Mouse (Mus musculus) cerebellum, adult 2 months (tissue): ENCODE measurements around the gene Med27. TPM values are rescaled to one million over a fixed set of nuclear protein-coding genes. Genes with fewer than 3 reads are reported as not detected.

Source experiments
- DNase-seq, 2 experiments: peaks; one replicate each; pipeline ENCODE4 v3.0.0; 2021
- H3K27ac ChIP-seq: fragments of 200-500 bp; 2 replicates; pipeline ENCODE4 v1.5.1; 2012; ENCODE audit warnings: low read length, control low read depth, inconsistent platforms; ENCODE audit not compliant: insufficient read depth
- H3K27me3 ChIP-seq: fragments of 200-500 bp; 2 replicates; pipeline ENCODE4 v1.6.1; 2012; ENCODE audit warnings: inconsistent platforms, mild to moderate bottlenecking, low read length, moderate library complexity; ENCODE audit not compliant: control insufficient read depth, insufficient read depth
- H3K4me1 ChIP-seq: fragments of 200-500 bp; 2 replicates; pipeline ENCODE4 v1.6.1; 2011; ENCODE audit warnings: low read length; ENCODE audit not compliant: control insufficient read depth, insufficient read depth
- H3K4me3 ChIP-seq: fragments of 200-500 bp; replicated peaks from 2 replicates; pipeline ENCODE3; 2011; ENCODE audit warnings: mild to moderate bottlenecking, low read depth, low read length, control low read depth; ENCODE audit not compliant: insufficient read depth
- CTCF ChIP-seq: fragments of 200-500 bp; IDR thresholded peaks from 2 replicates; pipeline ENCODE4 v1.5.1; 2011; ENCODE audit warnings: low read depth, mild to moderate bottlenecking, control low read depth, low read length, moderate library complexity, borderline replicate concordance; ENCODE audit not compliant: insufficient read depth
- POLR2A ChIP-seq: fragments of 200-500 bp; IDR thresholded peaks from 2 replicates; pipeline ENCODE4 v1.6.1; 2011; ENCODE audit warnings: low read length, control low read depth, borderline replicate concordance; ENCODE audit not compliant: insufficient read depth
- WGBS: fragments of 180-500 bp; shearing (Covaris S2); methylation state at CpG from one replicate; pipeline ENCODE4 v1.1.7; 2018; 5-methylcytosine and 5-hydroxymethylcytosine counted together
- polyA plus RNA-seq: library from polyadenylated mRNA; depleted of rRNA; stranded (reverse); fragments of >200 nt; gene quantifications from 2 replicates; pipeline ENCODE4 v1.2.3, GENCODE M21; 2012

Med27 gene
- polyA plus RNA-seq, 1 experiment, result 45.3 TPM

- H3K27ac ChIP-seq, result no peak overlapping the region
- peaks cover 6% of the 10 kb centered on the region for H3K4me1 ChIP-seq
- no peak overlapping the region for H3K4me3 ChIP-seq
- no peak for TF ChIP-seq POLR2A
- no peak for TF ChIP-seq CTCF
- no peaks in the 10 kb centered on the region for H3K27me3 ChIP-seq
- WGBS, result 88% methylated on average over 9 of the region's 9 CpGs
- no peak for DNase-seq
These were observed 110.2 kb downstream of the Med27 start for GRCm38 (mm10) chr2:29456631-29457320.

GRCm38 (mm10) chr2:29457677-29458076, 111.1 kb downstream of the Med27 start:
- Histone ChIP-seq H3K4me3 (no peak overlapping the region), H3K4me1 (peaks cover 6% of the 10 kb centered on the region), H3K27ac (no peak overlapping the region), H3K27me3 (no peaks in the 10 kb centered on the region)
- no peak for TF ChIP-seq POLR2A
- TF ChIP-seq CTCF, result no peak
- DNase-seq, result no peak
- WGBS, result 73% methylated on average over 2 of the region's 2 CpGs

DNA sequence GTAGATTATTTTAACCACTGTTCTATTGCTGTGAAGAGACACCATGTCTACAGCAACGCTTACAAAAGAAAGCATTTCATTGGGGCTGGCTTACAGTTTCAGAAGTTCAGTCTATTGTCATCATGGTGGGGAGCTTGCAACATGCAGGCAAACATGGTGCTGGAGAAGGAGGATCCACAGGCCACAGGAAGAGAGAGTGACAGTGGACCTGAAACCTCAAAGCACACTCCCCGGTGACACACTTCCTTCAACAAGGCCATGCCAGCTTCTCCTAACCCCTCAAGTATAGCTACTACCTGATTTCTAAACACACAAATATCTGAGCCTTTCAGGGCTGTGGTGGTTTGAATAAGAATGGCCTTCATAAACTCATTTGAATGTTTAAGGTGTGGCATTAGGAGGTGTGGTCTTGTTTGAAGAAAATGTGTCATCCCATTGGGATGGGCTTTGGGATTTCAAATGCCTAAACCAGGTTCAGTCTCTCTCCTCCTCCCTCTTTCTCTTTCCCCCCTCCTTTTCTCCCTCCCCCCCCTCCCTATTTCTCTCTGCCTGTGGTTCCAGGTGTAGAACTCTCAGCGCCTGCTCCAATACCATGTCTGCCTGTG, 111.8 kb downstream of the Med27 start:
- Histone ChIP-seq H3K27ac (no peak overlapping the region), H3K4me1 (peaks cover 6% of the 10 kb centered on the region), H3K27me3 (no peaks in the 10 kb centered on the region), H3K4me3 (no peak overlapping the region)
- TF ChIP-seq POLR2A (no peak), CTCF (no peak)
- no peak for DNase-seq
- 94% methylated on average over 3 of the region's 3 CpGs for WGBS

GRCm38 (mm10) chr2:29459648-29460047, 113.0 kb downstream of the Med27 start:
- 55% methylated on average over 1 of the region's 1 CpGs for WGBS
- TF ChIP-seq POLR2A (no peak), CTCF (no peak)
- H3K4me1 ChIP-seq, result peaks cover 9% of the 10 kb centered on the region

GRCm38 (mm10) chr2:29461841-29462240, 115.2 kb downstream of the Med27 start:
- Histone ChIP-seq H3K4me3 (no peak overlapping the region), H3K27ac (no peak overlapping the region)
- 93% methylated on average over 2 of the region's 2 CpGs for WGBS

More at GRCm38 (mm10) chr2:29459648-29460047, 113.0 kb downstream of the Med27 start:
- no peak overlapping the region for H3K4me3 ChIP-seq
- no peak overlapping the region for H3K27ac ChIP-seq
- H3K27me3 ChIP-seq, result no peaks in the 10 kb centered on the region
- DNase-seq, result no peak

GRCm38 (mm10) chr2:29463039-29463585, 116.5 kb downstream of the Med27 start:
- 93% methylated on average over 6 of the region's 6 CpGs for WGBS
- Histone ChIP-seq H3K4me3 (no peak overlapping the region), H3K27ac (no peak overlapping the region), H3K4me1 (peaks cover 18% of the 10 kb centered on the region), H3K27me3 (no peaks in the 10 kb centered on the region)
- no peak for DNase-seq
- TF ChIP-seq POLR2A (no peak), CTCF (no peak)

More at GRCm38 (mm10) chr2:29461841-29462240, 115.2 kb downstream of the Med27 start:
- TF ChIP-seq CTCF, result no peak
- no peak for TF ChIP-seq POLR2A
- peaks cover 18% of the 10 kb centered on the region for H3K4me1 ChIP-seq
- DNase-seq, result no peak
- H3K27me3 ChIP-seq, result no peaks in the 10 kb centered on the region

- no peak overlapping the region for H3K27ac ChIP-seq
- no peak overlapping the region for H3K4me3 ChIP-seq
- H3K4me1 ChIP-seq, result peaks cover 28% of the 10 kb centered on the region
- TF ChIP-seq POLR2A, result no peak
- TF ChIP-seq CTCF, result no peak
- no peak for DNase-seq
- no peaks in the 10 kb centered on the region for H3K27me3 ChIP-seq
- WGBS, result 58% methylated on average over 9 of the region's 9 CpGs
These were observed 118.4 kb downstream of the Med27 start for GRCm38 (mm10) chr2:29464851-29465648.

GRCm38 (mm10) chr2:29465649-29466137, 119.1 kb downstream of the Med27 start:
- 81% methylated on average over 3 of the region's 3 CpGs for WGBS
- no peak overlapping the region for H3K27ac ChIP-seq
- no peak for DNase-seq
- TF ChIP-seq POLR2A (no peak), CTCF (no peak)
- peaks cover 25% of the 10 kb centered on the region for H3K4me1 ChIP-seq
- no peaks in the 10 kb centered on the region for H3K27me3 ChIP-seq
- H3K4me3 ChIP-seq, result no peak overlapping the region
